Mouse (Mus musculus) cerebellum, postnatal 36 days (tissue): Measurements from ENCODE around the gene Tmem184a.

Experiments
- DNase-seq, 2 experiments: peaks; one replicate each; pipeline ENCODE4 v3.0.0; 2021 to 2022; ENCODE audit warnings: mixed read lengths in 2 of 2

Tmem184a gene

DNA sequence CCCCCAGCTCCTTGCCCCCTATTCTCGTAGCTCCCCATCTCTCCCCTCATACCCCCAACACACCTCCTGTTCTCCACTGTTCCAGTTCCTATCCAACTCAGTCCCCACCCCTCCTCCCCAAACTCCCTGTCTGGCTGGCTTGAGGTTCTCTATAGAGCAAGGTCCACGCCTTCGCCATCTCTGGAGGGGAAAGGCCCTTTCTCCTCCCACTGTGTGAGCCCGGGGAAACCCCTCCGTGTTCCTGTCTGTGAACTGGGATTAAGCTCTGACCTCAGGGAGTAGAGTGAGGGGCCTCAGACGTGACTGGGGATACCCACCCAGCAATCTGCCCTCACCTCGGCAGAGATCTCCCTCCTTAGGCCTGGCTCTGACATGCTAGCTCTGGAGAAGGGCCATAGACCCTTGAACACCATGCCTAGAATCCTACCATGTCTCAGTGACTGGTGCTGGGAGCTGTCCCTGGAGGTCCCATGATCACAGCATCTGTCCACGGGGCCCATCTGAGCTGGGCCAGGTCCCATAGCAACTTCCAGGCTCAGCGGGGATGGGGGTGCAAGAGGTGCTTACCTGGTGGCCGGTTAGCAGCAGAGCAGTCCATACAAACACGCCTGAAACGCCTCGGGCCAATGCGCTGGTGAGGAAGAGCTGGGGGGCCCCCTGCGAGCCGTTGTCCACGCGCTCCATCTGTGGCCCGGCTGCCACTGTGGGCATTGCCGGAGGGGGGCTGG is 7.2 kb downstream of the Tmem184a start:
- no peak for DNase-seq

- DNase-seq: no peak
Measured at GRCm38 (mm10) chr5:139811677-139812397, 7.9 kb downstream of the Tmem184a start.

- no peak for DNase-seq
Measured at GRCm38 (mm10) chr5:139809397-139809796, 10.3 kb downstream of the Tmem184a start.

DNA sequence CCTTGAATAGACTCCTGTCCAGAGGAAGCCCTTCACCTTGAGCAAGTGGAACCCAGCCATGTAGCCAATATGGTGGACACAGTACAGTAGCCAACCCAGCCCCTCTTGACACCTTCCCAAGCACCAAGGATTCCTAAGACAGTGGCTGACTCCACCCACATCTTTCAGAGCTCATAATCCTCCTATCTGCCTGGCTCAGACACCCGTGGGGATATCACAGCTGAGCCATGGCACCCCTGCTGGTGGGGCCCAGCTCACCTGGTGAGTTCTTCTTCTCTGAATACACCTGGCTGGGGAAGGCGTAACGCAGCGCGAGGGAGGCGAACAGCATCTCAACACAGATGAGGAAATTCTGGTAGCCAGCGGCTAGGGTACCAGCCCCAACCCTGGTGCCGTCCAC is 13.8 kb downstream of the Tmem184a start:
- DNase-seq: no peak

DNA sequence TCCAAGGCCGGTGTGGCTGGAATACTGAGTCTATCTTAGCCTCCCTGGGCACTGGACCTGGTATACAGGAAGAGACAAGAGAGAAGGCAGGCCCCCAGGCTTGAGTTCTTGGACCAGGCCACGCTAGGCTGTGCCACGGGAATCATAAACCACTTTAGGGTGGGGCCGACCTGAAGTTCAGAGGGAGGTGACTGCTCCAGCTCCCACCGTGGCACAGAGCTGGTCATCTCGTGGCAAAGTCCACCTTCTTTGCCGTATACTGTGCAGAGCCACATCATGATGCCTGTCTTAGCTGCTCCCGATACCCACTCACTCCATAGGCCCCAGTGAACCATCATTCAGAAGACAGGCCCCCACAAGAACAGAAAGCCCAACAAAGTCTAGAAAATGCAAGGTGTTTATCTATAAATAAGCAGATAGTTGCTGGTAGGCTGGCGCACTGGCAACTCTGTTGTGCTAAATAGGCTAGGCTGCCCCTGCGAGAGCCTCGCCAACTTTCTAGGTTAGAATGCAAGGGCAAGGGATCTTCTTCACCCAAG is 15.1 kb downstream of the Tmem184a start:
- DNase-seq: no peak

DNA sequence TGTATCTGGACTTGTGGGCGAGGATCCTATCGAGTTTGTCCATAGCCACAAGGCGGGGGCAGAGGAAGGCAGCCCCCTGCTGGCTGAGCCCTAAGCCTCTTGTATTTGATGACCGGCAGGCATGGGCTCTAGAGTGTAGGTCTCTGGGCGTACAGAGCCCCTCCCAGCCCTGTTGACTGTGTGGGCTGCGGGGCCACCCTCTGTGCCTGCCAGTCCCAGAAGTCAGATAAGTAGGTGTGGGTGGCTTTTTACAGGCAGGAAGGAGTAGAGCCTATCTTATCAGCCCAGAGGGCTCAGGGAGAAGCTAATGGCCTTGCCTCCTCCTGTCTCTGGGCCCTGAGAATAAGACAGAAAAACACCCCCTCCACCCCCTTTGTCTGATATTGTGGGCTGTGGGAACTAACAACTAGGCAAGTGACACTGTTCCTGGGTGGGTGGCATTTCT is 15.6 kb downstream of the Tmem184a start:
- DNase-seq: no peak

DNA sequence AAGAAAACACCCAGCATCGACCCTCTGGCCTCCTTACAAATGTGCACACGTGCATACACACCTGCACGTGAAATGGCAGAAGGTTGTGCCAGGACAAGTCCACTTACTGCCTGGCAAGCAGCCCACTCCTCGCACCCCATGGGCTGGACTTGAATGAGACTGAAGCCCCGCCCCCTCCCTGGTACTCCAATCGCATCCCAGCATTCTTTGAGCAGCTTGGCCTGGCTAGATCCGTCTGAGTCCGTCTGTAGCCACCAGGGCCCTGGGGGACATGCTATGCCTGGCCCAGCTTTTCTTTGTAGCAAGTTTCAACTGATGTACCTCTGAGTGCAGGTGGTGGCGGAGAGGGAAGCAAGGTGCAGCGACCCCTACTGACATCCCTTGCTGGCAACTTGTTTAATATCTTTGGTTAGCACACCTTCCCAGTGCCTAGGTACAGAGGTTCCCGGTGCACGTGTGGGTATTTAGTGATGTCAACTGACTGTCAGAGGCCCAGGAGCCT is 16.1 kb downstream of the Tmem184a start:
- DNase-seq: peak in 1 of 2 experiments; percentile 19

DNA sequence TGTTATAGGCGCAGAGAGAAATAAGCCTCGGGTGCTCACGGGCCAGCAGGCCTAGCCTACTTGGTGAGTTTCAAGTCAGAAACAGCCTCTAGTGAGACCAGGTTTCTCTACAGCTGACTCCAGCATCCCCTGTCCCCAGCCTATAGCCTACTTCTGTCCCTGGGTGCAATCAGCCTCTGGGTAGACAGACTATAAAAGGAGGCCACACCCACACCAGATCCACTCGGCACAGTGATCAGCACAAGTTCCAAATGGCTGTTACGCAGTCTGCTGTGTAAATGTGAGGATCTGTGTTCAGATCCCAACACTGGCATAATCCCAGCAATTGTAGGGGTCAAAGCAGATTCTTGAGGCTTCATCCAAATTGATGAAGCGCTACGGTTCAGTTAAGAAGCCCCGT is 16.6 kb downstream of the Tmem184a start:
- no peak for DNase-seq

GRCm38 (mm10) chr5:139801880-139802279 is 17.8 kb downstream of the Tmem184a start:
- no peak for DNase-seq

DNA sequence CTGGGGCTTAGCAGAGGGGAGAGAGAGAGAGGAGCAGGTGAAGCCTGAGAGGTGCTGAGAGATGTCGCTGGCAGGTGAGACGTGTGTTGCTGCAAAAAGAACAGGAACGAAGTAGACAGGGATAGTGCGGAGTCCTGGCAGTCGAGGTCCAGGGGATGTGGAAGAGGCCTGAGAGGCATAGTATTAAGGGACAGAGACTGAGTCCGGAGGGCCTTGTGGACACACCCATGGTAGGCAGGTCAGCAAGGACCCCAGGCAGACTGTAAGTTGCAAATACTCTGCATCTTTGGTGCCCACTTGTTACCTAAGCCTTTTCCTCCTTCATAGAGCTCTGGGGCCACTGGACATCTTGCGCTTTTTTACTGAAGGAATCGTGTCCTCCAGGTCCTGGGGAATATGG is 18.5 kb downstream of the Tmem184a start:
- DNase-seq: no peak

DNA sequence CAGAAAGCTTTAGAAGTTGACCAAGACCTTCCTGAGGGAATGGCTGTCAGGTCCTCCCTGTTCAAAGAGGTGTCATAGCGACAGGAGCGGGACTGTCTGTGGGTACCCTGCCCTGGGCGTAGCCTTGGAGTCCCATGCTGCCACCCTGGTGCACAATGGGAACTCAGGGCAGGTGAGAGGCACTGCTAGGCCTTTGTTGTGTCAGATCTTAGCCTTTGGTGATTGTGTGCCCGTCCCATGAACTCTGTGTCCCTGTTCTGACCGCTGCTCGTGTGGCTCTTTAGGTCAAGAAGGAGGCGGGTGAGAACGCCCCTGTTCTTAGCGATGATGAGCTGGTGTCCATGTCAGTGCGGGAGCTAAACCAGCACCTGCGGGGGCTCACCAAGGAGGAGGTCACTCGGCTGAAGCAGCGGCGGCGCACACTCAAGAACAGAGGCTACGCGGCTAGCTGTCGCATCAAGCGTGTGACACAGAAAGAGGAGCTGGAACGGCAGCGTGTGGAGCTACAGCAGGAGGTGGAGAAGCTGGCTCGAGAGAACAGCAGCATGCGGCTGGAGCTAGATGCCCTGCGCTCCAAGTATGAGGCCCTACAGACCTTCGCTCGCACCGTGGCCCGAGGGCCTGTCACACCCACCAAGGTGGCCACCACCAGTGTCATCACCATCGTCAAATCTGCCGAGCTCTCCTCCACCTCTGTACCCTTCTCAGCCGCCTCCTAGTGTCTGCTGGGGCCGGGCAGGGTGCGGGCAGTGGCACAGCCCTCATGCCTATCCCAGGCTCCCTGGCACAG is 19.7 kb downstream of the Tmem184a start:
- DNase-seq: no peak

DNA sequence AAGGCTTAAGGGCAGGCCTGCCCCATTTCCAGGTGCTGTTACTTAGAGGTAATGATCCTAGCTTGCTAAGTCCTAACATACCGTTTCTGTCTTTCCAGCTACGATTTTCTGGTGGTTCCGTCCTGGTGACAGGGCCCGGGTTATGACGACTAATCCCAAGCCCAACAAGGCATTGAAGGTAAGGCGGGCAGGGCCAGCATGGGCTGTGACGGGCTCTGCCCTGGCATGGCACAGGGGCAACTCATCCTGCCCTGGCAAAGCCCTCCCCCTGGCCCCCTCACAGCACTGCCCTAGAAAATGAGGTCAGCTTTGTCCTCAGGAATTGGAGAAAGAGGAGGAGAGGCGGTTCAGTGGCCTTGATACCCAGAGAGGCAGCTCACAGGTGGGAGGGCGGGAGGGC is 20.7 kb downstream of the Tmem184a start:
- no peak for DNase-seq

- no peak for DNase-seq
Measured at GRCm38 (mm10) chr5:139798168-139798900, 21.4 kb downstream of the Tmem184a start.

DNA sequence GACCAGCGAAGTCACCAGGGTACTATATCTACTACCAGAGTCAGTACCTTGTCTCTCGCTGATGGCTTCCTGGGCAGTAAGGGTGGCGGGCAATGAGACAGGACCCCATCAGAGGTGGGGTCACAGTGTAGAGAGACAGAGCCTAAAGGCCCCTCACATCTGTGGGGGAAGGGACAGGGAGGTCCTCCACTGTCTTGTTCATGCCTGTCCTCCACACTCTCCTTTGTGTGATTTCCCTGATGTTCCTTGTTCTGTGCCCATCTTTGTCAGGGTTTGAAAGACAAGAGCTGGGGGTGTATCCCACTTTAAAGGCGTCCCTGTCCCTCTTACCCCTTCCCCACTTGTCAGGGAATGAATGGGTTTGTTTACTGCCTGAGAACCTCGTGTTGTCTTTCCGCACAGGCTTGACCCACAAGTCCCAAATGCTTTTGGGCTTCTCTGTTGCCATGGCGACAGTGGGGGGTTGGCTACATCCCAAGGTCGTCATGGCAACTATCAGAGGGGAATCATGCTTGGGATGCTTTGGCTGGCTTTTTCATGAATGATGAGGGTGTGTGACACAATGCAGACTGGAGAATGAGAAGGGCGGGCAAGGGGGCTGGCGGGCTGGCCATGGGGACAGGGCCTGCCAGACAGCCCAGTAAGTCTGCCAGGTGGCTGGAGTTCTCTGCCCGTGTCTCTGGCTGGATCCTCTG is 22.1 kb downstream of the Tmem184a start:
- DNase-seq: peak; percentile 72 to 76

GRCm38 (mm10) chr5:139796900-139797299 is 22.8 kb downstream of the Tmem184a start:
- no peak for DNase-seq

DNA sequence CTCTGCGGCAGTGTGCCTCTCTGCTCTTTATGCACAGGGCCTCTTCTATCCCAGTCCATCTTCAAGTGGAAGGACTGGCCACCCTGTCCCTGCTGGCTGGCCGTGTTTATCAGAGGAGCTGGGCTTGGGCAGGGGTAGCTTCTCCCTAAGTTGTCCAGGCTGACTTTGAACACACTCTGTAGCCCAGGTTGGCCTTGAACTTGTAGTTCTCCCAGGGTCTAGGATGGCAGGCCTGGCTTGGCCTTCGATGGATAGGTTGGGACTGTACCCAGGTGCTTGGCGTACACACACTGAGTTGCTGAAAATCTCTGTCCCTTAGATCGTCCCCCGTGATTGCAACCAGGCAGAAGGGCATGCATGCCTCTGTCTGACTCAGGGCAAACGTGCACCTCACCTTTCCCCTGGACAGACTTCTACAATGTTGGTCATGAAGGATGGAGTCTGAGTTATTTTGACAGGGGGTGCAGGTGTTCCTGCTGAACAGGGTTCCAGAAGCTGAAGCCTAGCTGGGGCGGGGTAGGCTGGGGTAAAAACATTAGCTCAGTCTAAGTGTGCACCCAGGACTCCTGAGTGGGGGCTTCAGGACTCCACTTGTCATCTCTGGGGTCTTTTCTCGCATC is 23.6 kb downstream of the Tmem184a start:
- no peak for DNase-seq

- DNase-seq: no peak
Measured at GRCm38 (mm10) chr5:139794938-139795337, 24.8 kb downstream of the Tmem184a start.

DNA sequence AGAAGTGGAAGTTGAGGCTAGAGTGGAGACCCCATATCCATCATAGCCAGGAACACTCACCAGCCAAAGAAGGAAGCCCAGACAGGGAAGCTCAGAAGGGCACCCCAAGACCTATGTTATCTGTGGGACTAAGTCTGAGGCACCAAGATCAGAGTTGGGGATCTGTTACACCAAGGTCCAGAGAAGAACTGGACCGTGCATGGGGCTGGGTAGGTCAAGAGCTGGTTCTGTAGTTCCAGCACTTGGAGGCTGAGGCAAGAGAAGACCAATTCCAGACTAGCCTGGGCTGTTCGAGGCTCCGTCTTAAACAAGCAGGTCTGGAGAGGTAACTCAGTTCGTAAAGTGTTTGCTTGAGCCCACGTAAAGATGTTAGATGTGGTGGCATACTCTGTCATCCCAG is 25.6 kb downstream of the Tmem184a start:
- no peak for DNase-seq

DNA sequence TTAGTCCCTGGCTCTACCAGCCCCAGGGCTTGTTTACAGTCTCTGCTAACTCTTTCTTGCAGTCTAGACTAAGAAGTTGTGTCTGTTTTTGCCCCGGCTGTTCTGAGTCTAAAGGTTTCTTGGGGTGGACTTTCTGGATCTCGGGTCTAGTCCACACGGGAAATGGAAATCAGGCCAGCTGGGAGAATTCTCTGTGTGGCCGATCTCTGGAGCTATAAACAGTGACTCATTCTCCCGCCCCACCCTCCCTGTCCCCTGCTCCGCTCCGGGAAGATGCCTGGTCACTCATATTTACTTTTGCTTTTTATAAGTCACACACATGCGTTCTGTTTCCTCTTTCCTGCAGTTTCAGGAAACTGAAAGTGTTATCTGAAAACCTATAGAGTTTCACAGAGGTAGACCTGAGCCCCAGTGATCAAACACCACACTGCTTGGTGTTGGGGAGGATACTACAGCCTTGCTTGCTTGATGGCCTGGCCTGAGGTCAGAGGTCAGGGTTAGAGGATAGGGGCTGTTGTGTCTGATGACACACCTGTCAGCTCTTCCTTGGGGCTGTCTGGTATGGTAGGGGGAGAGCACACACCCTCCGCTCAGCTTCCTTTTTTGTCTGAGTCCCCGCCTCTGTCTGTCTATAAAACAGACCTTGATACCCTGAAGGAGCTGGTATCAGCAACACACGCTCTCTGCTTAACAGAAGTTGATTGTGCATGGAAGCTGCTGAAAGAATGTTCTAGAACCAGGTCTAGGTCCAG is 26.2 kb downstream of the Tmem184a start:
- DNase-seq: no peak

DNA sequence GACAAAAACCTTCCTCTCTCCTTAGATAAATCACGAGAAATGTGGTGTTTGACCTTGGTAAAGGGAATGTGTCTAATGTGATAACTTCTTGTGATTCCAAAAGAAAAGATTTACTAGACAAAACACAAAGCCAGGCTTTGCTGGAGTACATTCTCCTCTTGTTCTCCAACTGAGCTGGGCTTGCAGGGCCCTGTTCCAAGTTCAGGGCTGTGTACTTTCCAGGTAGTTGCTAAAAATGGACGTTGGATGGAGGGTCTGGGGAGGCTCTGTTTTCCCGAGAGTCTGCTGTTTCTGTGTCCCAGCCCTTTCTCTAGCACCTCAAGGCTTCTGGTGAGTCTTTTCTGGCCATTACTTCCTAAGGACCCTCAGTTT is 26.8 kb downstream of the Tmem184a start:
- DNase-seq: no peak
